Mouse (Mus musculus) lung, adult 2 months (tissue): Measurements from ENCODE around the gene Tnik.

ENCODE experiments used
- CTCF ChIP-seq: fragments of 200-500 bp; IDR thresholded peaks from 2 replicates; pipeline ENCODE4 v1.5.1; 2011; ENCODE audit warnings: mild to moderate bottlenecking, low read length, control low read depth; ENCODE audit not compliant: insufficient read depth
- POLR2A ChIP-seq: fragments of 200-500 bp; IDR thresholded peaks from 2 replicates; pipeline ENCODE4 v1.6.1; 2011; ENCODE audit warnings: low read depth, mild to moderate bottlenecking, control low read depth, low read length, borderline replicate concordance; ENCODE audit errors: extremely low read depth

DNA sequence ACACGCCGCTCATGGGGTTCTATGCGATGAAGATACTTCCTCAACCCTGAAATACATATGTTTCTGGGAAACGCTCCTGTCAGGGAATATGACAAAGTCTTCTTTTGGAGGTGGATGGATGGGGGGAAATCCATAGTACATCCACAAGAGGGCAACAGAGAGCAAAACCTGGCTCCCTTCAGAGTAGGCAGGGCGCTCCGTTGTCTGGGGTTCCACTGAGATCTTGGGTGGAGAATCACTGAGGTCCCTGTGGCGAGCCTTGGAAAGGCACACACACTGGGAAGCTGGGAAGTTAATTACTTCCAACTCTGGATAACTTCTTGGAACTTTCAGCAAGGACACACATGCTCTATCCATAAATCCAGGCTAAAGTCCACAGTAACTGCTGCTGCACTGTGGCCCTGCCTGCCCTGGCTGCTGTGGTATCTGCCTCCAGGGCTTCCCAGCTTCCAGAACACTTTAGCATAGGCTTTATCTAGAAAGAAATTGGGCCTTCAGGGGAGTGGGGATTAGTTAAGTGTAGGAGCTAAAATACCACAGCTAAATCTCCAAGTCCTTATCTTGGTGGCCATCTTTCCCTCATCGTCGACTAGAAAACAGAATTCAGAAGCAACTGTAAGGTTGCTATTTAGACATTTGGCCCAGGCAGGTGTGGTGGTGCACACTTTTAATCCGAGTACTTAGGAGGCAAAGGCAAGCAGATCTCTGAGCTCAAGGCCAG lies 299.8 kb downstream of the Tnik start:
- peak; percentile 56 for TF ChIP-seq CTCF
- no peak for TF ChIP-seq POLR2A
